Mouse (Mus musculus) bone marrow, adult 2 months (tissue): ENCODE data around the gene D430041D05Rik. TPM values are rescaled to one million over a fixed set of nuclear protein-coding genes. Genes with fewer than 3 reads are reported as not detected.

Source experiments
- H3K27ac ChIP-seq: fragments of 200-500 bp; 2 replicates; pipeline ENCODE4 v1.5.1; 2012; ENCODE audit warnings: low read depth, mild to moderate bottlenecking, control low read depth, inconsistent platforms, low read length; ENCODE audit not compliant: control insufficient read depth, poor library complexity, insufficient read depth
- H3K4me1 ChIP-seq: fragments of 200-500 bp; 2 replicates; pipeline ENCODE4 v1.6.1; 2011; ENCODE audit warnings: low read length; ENCODE audit not compliant: control insufficient read depth, insufficient read depth
- H3K4me3 ChIP-seq: fragments of 200-500 bp; replicated peaks from 2 replicates; pipeline ENCODE3; 2011; ENCODE audit warnings: mild to moderate bottlenecking, low read depth, low read length, control low read depth; ENCODE audit not compliant: control insufficient read depth
- CTCF ChIP-seq: fragments of 200-500 bp; IDR thresholded peaks from 2 replicates; pipeline ENCODE4 v1.5.1; 2011; ENCODE audit warnings: low read length, control low read depth; ENCODE audit not compliant: control insufficient read depth, insufficient read depth
- POLR2A ChIP-seq: fragments of 200-500 bp; IDR thresholded peaks from 2 replicates; pipeline ENCODE4 v1.6.1; 2011; ENCODE audit warnings: low read depth, mild to moderate bottlenecking, control low read depth, low read length, borderline replicate concordance; ENCODE audit not compliant: control insufficient read depth
- WGBS: fragments of 180-500 bp; shearing (Covaris S2); methylation state at CpG from one replicate; pipeline ENCODE4 v1.1.7; 2018; 5-methylcytosine and 5-hydroxymethylcytosine counted together
- polyA plus RNA-seq: library from polyadenylated mRNA; stranded (reverse); fragments of >200 nt; gene quantifications from 2 replicates; pipeline ENCODE4 v1.2.4, GENCODE M21; 2011; ENCODE audit warnings: low replicate concordance; ENCODE audit not compliant: missing spikeins, insufficient read depth, insufficient read length

The D430041D05Rik gene
- polyA plus RNA-seq, 1 experiment = not detected

DNA sequence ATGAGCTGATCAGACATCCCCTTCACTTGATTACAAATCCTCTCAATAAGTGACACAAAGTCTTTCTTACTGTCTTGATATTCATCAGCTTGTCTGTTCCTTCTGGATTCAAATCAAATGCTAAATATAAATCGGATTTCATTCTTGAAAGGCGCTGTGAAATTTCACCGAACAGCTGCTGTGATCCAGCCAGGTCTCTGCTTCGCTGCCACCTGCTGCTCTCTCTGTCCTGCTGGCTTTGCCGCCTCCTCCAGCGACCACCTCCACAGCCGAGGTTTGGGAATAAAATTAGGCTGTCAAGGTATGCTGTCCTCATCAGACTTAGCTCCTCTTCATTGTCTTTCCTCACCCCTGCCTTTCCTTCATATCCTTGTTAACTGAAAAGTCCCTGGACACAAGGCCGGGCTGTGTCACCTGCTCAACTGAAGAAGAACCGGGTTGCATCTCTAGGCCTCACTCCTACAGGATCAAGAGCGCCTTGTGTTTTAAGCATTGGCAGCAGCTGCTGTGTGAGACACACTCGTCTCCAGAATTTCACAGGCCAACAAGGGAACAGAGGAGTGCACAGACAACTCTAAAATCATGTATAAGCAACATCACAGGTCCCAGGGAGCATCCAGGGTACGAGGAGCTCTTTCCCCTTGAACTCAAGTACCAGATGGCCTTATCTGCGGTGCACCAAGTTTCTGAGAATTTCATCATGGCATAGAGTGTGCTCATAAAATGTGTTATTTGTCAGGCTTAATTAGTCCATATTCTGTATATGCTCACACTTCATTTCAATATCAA lies 59.2 kb downstream of the D430041D05Rik start:
- H3K4me3 ChIP-seq = no peak overlapping the region
- 76% methylated on average over 13 of the region's 13 CpGs for WGBS
- TF ChIP-seq POLR2A (no peak), CTCF (no peak)
- H3K27ac ChIP-seq = no peak overlapping the region
- H3K4me1 ChIP-seq = no peaks in the 10 kb centered on the region

- TF ChIP-seq CTCF = no peak
- TF ChIP-seq POLR2A = no peak
- no peak overlapping the region for H3K27ac ChIP-seq
- no peaks in the 10 kb centered on the region for H3K4me1 ChIP-seq
Measured at GRCm38 (mm10) chr2:104337619-104338018, 73.2 kb downstream of the D430041D05Rik start.

GRCm38 (mm10) chr2:104335824-104336223 lies 75.0 kb downstream of the D430041D05Rik start:
- TF ChIP-seq POLR2A (no peak), CTCF (no peak)
- Histone ChIP-seq H3K4me3 (no peak overlapping the region), H3K27ac (no peak overlapping the region), H3K4me1 (no peaks in the 10 kb centered on the region)
- 72% methylated on average over 6 of the region's 6 CpGs for WGBS

More at GRCm38 (mm10) chr2:104337619-104338018, 73.2 kb downstream of the D430041D05Rik start:
- H3K4me3 ChIP-seq = no peak overlapping the region

DNA sequence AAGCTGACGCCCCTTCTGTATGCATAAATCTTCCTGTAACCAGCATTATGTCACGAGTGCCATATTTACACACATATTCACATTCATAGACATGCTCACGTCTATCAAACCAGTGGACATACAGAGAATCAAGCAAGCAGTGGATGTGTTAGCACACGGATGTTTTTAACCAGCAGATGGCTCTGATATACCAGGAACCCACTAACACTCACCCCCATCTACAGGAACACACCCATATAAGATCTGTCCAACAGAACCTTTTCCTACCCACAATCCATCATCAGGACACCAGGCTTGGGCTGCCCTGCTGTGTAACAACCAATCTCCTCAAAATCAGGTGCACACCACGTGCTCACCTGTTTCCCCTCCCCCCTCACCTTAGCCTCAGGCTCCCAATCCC lies 76.9 kb downstream of the D430041D05Rik start:
- H3K27ac ChIP-seq = no peak overlapping the region
- H3K4me1 ChIP-seq = no peaks in the 10 kb centered on the region
- 60% methylated on average over 5 of the region's 5 CpGs for WGBS
- no peak overlapping the region for H3K4me3 ChIP-seq
- TF ChIP-seq CTCF (no peak), POLR2A (no peak)

GRCm38 (mm10) chr2:104332707-104333106 lies 78.1 kb downstream of the D430041D05Rik start:
- no peak overlapping the region for H3K27ac ChIP-seq
- TF ChIP-seq CTCF = no peak
- TF ChIP-seq POLR2A = no peak
- no peaks in the 10 kb centered on the region for H3K4me1 ChIP-seq
- no peak overlapping the region for H3K4me3 ChIP-seq
- WGBS = 80% methylated on average over 4 of the region's 4 CpGs

- H3K27ac ChIP-seq = no peak overlapping the region
- H3K4me3 ChIP-seq = no peak overlapping the region
- no peaks in the 10 kb centered on the region for H3K4me1 ChIP-seq
- 79% methylated on average over 6 of the region's 6 CpGs for WGBS
- TF ChIP-seq POLR2A (no peak), CTCF (no peak)
Measured at GRCm38 (mm10) chr2:104331261-104331660, 79.6 kb downstream of the D430041D05Rik start.

DNA sequence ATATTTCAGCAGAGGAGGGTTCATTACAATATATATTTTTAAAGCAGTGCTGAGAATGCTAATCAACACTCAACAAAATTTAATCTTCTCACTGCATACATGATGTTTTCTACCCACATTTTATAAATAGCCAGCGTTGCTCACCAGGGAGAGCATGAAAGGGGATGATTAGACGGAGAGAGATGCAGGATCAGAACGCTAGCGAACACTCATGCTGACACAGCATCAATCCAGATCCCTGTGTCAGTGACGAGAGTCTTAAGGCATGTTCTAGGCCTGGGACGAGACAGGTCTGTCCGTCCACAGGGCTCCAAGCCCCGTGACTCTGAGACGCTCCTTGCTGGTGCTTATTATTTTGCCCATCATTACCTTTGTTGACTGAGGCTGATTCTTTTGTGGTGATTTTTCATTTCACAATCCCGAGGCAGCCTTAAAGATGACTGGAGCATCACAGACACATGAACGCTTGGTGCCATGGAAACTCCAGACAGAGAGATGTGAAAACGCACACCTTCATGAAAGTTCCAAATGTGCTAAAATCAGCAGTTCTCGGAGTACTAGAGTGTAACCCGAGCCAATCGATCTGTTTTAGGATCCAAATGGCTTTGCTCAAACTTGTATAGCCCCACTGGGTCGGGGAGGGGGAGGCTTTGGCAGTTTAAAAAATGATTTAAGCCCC lies 83.6 kb downstream of the D430041D05Rik start:
- WGBS = 75% methylated on average over 16 of the region's 16 CpGs
- Histone ChIP-seq H3K4me1 (no peaks in the 10 kb centered on the region), H3K27ac (no peak overlapping the region), H3K4me3 (no peak overlapping the region)
- TF ChIP-seq CTCF (no peak), POLR2A (no peak)

GRCm38 (mm10) chr2:104323773-104324172 lies 87.0 kb downstream of the D430041D05Rik start:
- H3K27ac ChIP-seq = no peak overlapping the region
- H3K4me1 ChIP-seq = no peaks in the 10 kb centered on the region
- WGBS = 63% methylated on average over 6 of the region's 6 CpGs
- no peak overlapping the region for H3K4me3 ChIP-seq
- no peak for TF ChIP-seq CTCF
- TF ChIP-seq POLR2A = no peak
